Mouse (Mus musculus) CH12.LX (cell line): Measurements from ENCODE around the gene Gm21969.
A peak's percentile ranks its signal among the peaks of the same experiment; 100 is the strongest.

Experiments used
- CTCF ChIP-seq, 2 experiments: IDR thresholded peaks in 1 of 2; conservative IDR thresholded peaks in 1 of 2; 2 replicates each; pipeline ENCODE4 v1.5.1; 2011 to 2012; ENCODE audit warnings: low read depth in 2 of 2, low read length in 2 of 2, improper control_type of control experiment in 1 of 2, inconsistent platforms in 1 of 2, mild to moderate bottlenecking in 1 of 2, moderate library complexity in 1 of 2
- UBTF ChIP-seq: IDR thresholded peaks from 2 replicates; pipeline ENCODE4 v1.6.1; 2012; ENCODE audit warnings: low read depth, mild to moderate bottlenecking, inconsistent platforms, low read length, improper control_type of control experiment, moderate library complexity

GRCm38 (mm10) chr4:139582903-139583302 lies 20.1 kb upstream of the Gm21969 start:
- TF ChIP-seq UBTF (no peak), CTCF (conservative IDR thresholded peaks at IDR 0.05 in 1 of 2, IDR thresholded peaks at IDR 0.05 in 1 of 2; ENCODE audit: low read depth in 2 of 2, low read length in 2 of 2) (peak in 1 of 2 experiments; percentile 56; a peak in 2 of 4 replicates)
